Mouse (Mus musculus): ENCODE measurements around the gene Gm1673. TPM values are rescaled to one million over a fixed set of nuclear protein-coding genes. Genes with fewer than 3 reads are reported as not detected.

Gene Gm1673
- total RNA-seq (2014; rRNA removed) (626 and 692 TPM in 2 replicates), polyA plus RNA-seq (2015; fragmentation: Nextera tagmentation; extraction: Ambion mirVana) (695 and 703 TPM in 2 replicates)

- peak within 1 kb of the TSS; percentile 68 for H3K4me3 ChIP-seq (ENCODE audit: low read length)
- ATAC-seq = peak; percentile 91
- WGBS = under 1% methylated on average over 88 of the region's 88 CpGs
- peaks cover 13% of the 10 kb centered on the region; the same call in 1 of the 2 replicates for H3K4me1 ChIP-seq (ENCODE audit: insufficient read depth, low read length)
- peak; percentile 96 for DNase-seq (ENCODE audit: low spot score)
- H3K9me3 ChIP-seq (ENCODE audit: low read length) = no peaks in the 10 kb centered on the region
- peak; percentile 32 for TF ChIP-seq CTCF (IDR thresholded peaks at IDR 0.05; ENCODE audit: low read depth)
- no peaks in the 10 kb centered on the region for H3K27me3 ChIP-seq (ENCODE audit: insufficient read depth, low read length)
- peak within 1 kb of the TSS; percentile 83 for H3K27ac ChIP-seq
- peaks cover 4% of the 10 kb centered on the region; the same call in 1 of the 2 replicates for H3K36me3 ChIP-seq (ENCODE audit: insufficient read depth, low read length)
- H3K9ac ChIP-seq (replicated peaks; ENCODE audit: low read length) = peak within 1 kb of the TSS; percentile 87
- H3K4me2 ChIP-seq (ENCODE audit: low read depth, low read length) = peak within 1 kb of the TSS; percentile 87
These were observed at the start of gene Gm1673 for GRCm38 (mm10) chr5:33983309-33984121. Gene Gm1673, plus strand, starts transcription at chr5:33983433.

GRCm38 (mm10) chr5:33934081-33934480 is 49.2 kb upstream of the Gm1673 start:
- peak overlapping the region; percentile 59 for H3K4me2 ChIP-seq (ENCODE audit: low read depth, low read length)
- no peak for DNase-seq (ENCODE audit: low spot score)
- TF ChIP-seq CTCF (IDR thresholded peaks at IDR 0.05; ENCODE audit: low read depth) = no peak
- no peaks in the 10 kb centered on the region for H3K27me3 ChIP-seq (ENCODE audit: insufficient read depth, low read length)
- no peak overlapping the region for H3K27ac ChIP-seq
- H3K4me3 ChIP-seq (ENCODE audit: low read length) = no peak overlapping the region
- no peak overlapping the region for H3K9ac ChIP-seq (replicated peaks; ENCODE audit: low read length)
- H3K9me3 ChIP-seq (ENCODE audit: low read length) = no peaks in the 10 kb centered on the region
- WGBS = 93% methylated on average over 2 of the region's 2 CpGs
- H3K36me3 ChIP-seq (ENCODE audit: insufficient read depth, low read length) = no peaks in the 10 kb centered on the region
- peaks cover 6% of the 10 kb centered on the region; the same call in 1 of the 2 replicates for H3K4me1 ChIP-seq (ENCODE audit: insufficient read depth, low read length)
- no peak for ATAC-seq

GRCm38 (mm10) chr5:33934877-33935276 is 48.4 kb upstream of the Gm1673 start:
- peak overlapping the region; percentile 93; the same call in 1 of the 2 replicates for H3K9ac ChIP-seq (replicated peaks; ENCODE audit: low read length)
- peaks cover 6% of the 10 kb centered on the region; the same call in 1 of the 2 replicates for H3K4me1 ChIP-seq (ENCODE audit: insufficient read depth, low read length)
- no peaks in the 10 kb centered on the region for H3K27me3 ChIP-seq (ENCODE audit: insufficient read depth, low read length)
- no peak overlapping the region for H3K27ac ChIP-seq
- no peak for TF ChIP-seq CTCF (IDR thresholded peaks at IDR 0.05; ENCODE audit: low read depth)
- WGBS = 77% methylated on average over 7 of the region's 7 CpGs
- H3K4me3 ChIP-seq (ENCODE audit: low read length) = peak overlapping the region; percentile 90
- H3K36me3 ChIP-seq (ENCODE audit: insufficient read depth, low read length) = no peaks in the 10 kb centered on the region
- no peak for ATAC-seq
- no peak for DNase-seq (ENCODE audit: low spot score)
- peak overlapping the region; percentile 59 for H3K4me2 ChIP-seq (ENCODE audit: low read depth, low read length)
- H3K9me3 ChIP-seq (ENCODE audit: low read length) = no peaks in the 10 kb centered on the region

DNA sequence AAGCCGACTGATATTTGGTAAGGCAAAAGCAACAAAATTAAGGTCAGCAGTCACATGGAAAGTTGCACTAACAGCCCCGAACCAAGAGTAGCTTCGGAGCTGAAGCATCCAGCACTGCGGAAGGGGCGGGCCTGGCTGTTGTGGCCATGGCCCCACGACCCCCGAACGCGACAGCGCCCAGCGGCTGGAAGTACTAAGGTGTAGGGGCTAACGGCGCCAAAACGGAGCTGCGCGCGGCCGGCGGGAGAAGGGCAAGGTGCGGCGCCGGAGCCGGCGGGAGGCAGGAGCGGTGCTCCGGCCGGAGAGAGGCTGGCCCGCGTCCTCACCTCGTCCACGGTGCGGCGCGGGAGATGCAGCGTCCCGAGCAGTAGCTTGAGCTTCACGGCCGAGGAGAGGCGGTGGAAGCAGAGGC is 47.5 kb upstream of the Gm1673 start:
- DNase-seq (ENCODE audit: low spot score) (no peak), ATAC-seq (peak; percentile 30)
- under 1% methylated on average over 34 of the region's 39 CpGs for WGBS
- Histone ChIP-seq H3K4me1 (ENCODE audit: insufficient read depth, low read length) (peaks cover 6% of the 10 kb centered on the region; the same call in 1 of the 2 replicates), H3K4me3 (ENCODE audit: low read length) (peak overlapping the region; percentile 90), H3K4me2 (ENCODE audit: low read depth, low read length) (peak overlapping the region; percentile 59), H3K9me3 (ENCODE audit: low read length) (no peaks in the 10 kb centered on the region), H3K27me3 (ENCODE audit: insufficient read depth, low read length) (no peaks in the 10 kb centered on the region), H3K36me3 (ENCODE audit: insufficient read depth, low read length) (no peaks in the 10 kb centered on the region), H3K9ac (replicated peaks; ENCODE audit: low read length) (peak overlapping the region; percentile 93), H3K27ac (peak overlapping the region; percentile 96)
- no peak for TF ChIP-seq CTCF (IDR thresholded peaks at IDR 0.05; ENCODE audit: low read depth)

- H3K4me3 ChIP-seq (ENCODE audit: low read length) = peak within 1 kb of the TSS; percentile 90
- H3K27ac ChIP-seq = peak within 1 kb of the TSS; percentile 96
- H3K9ac ChIP-seq (replicated peaks; ENCODE audit: low read length) = peak within 1 kb of the TSS; percentile 93
- WGBS = under 1% methylated on average over 61 of the region's 61 CpGs
- TF ChIP-seq CTCF (IDR thresholded peaks at IDR 0.05; ENCODE audit: low read depth) = peak; percentile 33
- H3K27me3 ChIP-seq (ENCODE audit: insufficient read depth, low read length) = no peaks in the 10 kb centered on the region
- DNase-seq (ENCODE audit: low spot score) = peak; percentile 100
- H3K9me3 ChIP-seq (ENCODE audit: low read length) = no peaks in the 10 kb centered on the region
- peaks cover 6% of the 10 kb centered on the region; the same call in 1 of the 2 replicates for H3K4me1 ChIP-seq (ENCODE audit: insufficient read depth, low read length)
- ATAC-seq = peak; percentile 99
- no peaks in the 10 kb centered on the region for H3K36me3 ChIP-seq (ENCODE audit: insufficient read depth, low read length)
- H3K4me2 ChIP-seq (ENCODE audit: low read depth, low read length) = peak within 1 kb of the TSS; percentile 64
These were observed 47.0 kb upstream of the Gm1673 start, which contains the start of gene Nelfa for GRCm38 (mm10) chr5:33936120-33936707. Gene Nelfa, minus strand, starts transcription at chr5:33936413.

DNA sequence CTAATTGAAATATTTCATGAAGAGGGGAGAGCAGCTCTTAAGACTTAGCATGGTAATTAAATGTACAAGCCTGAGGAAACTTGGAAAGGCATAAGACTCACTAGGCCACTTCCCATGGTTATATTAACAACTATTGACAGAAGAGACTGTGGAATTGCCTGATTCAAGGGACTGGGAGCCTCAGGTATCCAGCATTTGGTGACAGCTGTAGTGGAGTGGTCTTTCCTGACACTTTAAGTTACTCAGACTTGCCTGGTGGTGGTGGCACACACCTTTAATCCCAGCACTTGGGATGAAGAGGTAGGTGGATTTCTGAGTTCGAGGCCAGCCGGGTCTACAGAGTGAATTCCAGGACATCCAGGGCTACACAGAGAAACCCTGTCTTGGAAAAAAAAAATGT is 46.0 kb upstream of the Gm1673 start:
- 0 out of 2 replicates have a peak overlapping the region, but pooled peaks have one; percentile 96 for H3K27ac ChIP-seq
- peak overlapping the region; percentile 93; the same call in 1 of the 2 replicates for H3K9ac ChIP-seq (replicated peaks; ENCODE audit: low read length)
- H3K4me2 ChIP-seq (ENCODE audit: low read depth, low read length) = peak overlapping the region; percentile 64
- DNase-seq (ENCODE audit: low spot score) (no peak), ATAC-seq (no peak)
- no peaks in the 10 kb centered on the region for H3K36me3 ChIP-seq (ENCODE audit: insufficient read depth, low read length)
- no peak for TF ChIP-seq CTCF (IDR thresholded peaks at IDR 0.05; ENCODE audit: low read depth)
- H3K4me3 ChIP-seq (ENCODE audit: low read length) = peak overlapping the region; percentile 90; the same call in 1 of the 2 replicates
- H3K9me3 ChIP-seq (ENCODE audit: low read length) = no peaks in the 10 kb centered on the region
- WGBS = 98% methylated on average over 2 of the region's 2 CpGs
- no peaks in the 10 kb centered on the region for H3K27me3 ChIP-seq (ENCODE audit: insufficient read depth, low read length)
- peaks cover 6% of the 10 kb centered on the region; the same call in 1 of the 2 replicates for H3K4me1 ChIP-seq (ENCODE audit: insufficient read depth, low read length)

All from hindbrain, postnatal 0 days (tissue).